Mouse (Mus musculus) ES-E14 (cell line): ENCODE measurements around the gene Pomp.

Experiments used
- HCFC1 ChIP-seq: IDR thresholded peaks from 2 replicates; pipeline ENCODE4 v1.6.1; 2012; ENCODE audit warnings: low read length, inconsistent platforms, borderline replicate concordance; ENCODE audit not compliant: insufficient read depth
- MAFK ChIP-seq: IDR thresholded peaks from 2 replicates; pipeline ENCODE4 v1.6.1; 2014; ENCODE audit warnings: mild to moderate bottlenecking, low read depth, low read length, inconsistent platforms; ENCODE audit not compliant: insufficient read depth
- ZC3H11A ChIP-seq: IDR thresholded peaks from 2 replicates; pipeline ENCODE4 v1.6.1; 2012; ENCODE audit warnings: low read depth, mild to moderate bottlenecking, inconsistent platforms, low read length, borderline replicate concordance

DNA sequence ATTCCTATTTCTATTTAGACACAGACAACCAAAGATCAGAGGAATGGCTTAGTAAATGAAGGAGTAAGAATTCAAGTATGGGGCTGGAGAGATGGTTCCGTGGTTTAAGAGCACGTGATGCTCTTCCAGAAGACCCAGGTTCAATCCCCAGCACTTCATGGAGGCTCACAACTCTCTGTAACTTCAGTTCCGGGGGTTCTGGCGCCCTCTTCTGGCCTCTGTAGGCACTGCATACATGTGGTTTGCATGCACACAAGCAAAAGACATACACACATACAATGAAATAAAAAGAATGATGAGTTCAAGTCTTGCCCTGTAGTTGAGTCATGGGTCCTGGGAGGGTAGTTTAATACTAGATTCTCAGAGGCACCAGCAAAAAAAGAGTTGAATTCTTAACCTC lies 43.8 kb upstream of the Pomp start:
- TF ChIP-seq ZC3H11A (no peak), HCFC1 (no peak), MAFK (no peak)
